Mouse (Mus musculus) cerebellum, adult 9-11 months (tissue): ENCODE data around the gene Tmem101.
"Not testable (repeated sequence)": the region's sequence is repeated elsewhere in the genome, so short reads cannot be mapped to it uniquely, and the experiment has no call there.

ENCODE experiments used
- DNase-seq: peaks from one replicate; pipeline ENCODE4 v3.0.0; 2022

The Tmem101 gene

DNA sequence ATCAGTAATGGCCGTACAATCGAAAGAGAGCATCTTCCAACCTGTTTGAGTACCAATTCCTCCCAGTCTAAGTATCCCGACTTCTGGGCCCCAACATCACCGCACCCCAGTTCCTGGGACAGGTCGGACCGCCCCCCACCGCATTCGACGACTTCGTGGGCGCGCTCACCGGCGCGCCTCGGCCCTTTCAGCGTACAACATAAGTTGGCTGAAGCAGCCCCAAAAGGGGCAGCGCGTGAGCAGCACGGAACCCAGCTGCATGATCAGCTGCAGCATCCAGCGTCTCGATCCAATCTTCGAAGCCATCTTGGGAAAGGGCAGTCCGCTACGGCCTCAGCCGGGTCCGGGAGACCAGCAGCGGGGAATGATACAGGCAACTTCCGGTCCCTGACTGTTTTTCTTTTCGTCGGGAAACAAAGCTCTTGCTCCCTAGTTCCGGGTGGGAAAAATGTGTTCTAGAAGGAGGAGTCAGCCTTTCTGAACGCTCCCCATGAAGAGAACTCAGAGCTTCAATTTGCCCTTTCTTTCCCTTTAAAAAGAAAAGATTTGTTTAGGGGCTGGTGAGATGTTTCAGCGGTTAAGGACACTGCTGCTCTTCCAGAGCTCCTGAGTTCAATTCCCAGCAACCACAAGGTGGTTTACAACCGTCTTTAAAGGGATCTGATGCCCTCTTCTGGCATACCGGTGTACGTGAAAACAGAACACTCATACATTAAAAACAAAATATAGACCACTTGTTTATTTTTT, at the start of gene Tmem101:
Gene Tmem101 (minus strand): TSS at position 366 of the 747 bp plus-strand sequence.
- DNase-seq: peak; percentile 90

- peak; percentile 29 for DNase-seq
These were observed 45.2 kb upstream of the Tmem101 start for GRCm38 (mm10) chr11:102201408-102201821.

DNA sequence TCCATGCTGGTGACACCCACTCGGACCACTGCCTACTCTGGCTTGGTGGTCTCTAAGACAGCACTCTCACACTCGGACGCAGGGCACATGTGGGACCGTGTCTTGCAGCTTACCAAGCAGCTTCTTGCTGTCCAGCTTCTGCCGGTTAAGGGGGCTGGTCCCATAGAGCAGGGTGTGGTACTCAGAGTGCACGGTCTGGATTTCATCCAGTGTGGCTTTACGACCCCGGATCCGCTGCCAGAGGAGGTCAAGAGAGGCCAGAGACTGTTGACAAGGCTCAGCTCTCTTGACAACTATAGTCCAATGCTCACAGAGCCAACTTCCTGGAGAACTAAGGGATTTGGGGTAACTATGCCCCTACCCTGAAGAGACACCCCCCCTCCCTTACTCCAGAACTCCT, 43.7 kb upstream of the Tmem101 start:
- peak; percentile 23 for DNase-seq

GRCm38 (mm10) chr11:102198245-102198644, 42.0 kb upstream of the Tmem101 start:
- no peak for DNase-seq

DNA sequence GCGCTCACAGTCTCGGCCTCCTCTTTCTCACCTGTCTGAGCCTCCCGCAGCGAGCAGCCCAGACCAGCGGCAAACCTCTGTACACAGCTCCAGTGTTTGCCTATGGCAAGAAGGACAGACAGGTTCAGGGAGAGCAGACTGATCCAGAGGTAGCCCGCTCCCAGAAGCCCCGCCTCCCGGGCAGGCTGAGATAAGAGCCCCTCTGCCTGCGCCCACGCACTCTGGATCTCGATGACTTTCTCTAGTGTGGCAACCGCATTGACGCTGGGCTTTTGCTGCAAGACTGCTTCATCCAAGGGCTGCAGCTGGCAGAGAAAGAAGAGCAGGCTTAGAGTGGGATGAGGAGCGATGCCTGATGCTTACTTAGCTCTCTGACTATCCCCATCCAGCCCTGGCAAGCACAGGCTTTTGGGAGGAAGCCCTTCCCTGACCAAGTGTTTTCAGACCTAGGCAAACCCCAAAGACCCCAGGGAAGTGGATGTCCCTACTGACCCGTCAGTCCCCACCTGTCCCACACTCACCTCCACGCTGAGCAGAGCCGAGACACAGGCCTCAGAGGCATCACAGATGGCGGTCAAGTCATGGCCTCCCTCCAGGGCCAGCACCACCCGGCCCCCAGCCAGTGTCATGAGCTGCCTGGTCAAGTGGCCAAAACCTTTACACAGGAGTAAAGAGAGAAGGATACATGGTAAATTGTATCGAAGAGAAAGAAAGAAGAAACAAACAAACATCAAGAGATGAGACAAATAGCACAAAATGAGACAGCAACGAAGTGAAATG, 40.0 kb upstream of the Tmem101 start:
- DNase-seq: peak; percentile 46

DNA sequence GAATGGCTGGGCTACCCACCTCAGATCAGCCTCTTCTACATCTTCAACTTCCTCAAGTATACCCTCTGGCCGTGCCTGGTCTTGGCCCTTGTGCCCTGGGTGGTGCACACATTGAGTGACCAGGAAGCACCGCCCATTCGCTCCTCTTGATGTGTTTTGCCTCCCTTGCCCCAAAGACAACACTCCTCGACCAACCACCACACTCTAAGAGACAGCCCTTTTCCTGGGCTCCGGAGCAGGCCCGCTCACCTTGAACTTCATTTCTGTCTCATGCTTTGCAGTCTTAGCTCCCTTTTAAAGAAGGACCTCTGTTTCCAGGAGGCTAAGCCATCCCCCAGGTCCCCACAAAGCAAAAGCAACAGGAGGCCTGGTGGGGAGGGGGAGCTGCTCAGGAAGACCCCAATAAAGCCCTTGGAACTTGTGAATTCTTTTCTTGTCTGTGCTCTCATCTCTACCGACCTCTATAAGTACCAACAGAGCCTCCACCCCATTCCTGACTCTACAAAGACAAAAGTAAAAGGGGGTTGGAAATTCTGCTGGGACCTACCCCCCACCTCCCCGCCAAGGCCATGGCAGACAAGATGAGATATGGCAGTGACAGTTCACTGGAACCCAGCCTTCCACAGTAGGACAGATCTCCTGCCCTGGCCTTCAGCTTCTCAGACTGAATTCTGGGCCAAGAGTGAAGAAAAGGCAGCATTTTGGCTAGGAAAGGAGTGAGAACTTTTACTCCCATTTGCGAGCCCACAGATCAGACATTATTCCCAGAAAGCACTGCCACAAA, 37.6 kb upstream of the Tmem101 start:
- DNase-seq: no peak

- no peak for DNase-seq
These were observed 34.6 kb upstream of the Tmem101 start for GRCm38 (mm10) chr11:102190848-102191247.

DNA sequence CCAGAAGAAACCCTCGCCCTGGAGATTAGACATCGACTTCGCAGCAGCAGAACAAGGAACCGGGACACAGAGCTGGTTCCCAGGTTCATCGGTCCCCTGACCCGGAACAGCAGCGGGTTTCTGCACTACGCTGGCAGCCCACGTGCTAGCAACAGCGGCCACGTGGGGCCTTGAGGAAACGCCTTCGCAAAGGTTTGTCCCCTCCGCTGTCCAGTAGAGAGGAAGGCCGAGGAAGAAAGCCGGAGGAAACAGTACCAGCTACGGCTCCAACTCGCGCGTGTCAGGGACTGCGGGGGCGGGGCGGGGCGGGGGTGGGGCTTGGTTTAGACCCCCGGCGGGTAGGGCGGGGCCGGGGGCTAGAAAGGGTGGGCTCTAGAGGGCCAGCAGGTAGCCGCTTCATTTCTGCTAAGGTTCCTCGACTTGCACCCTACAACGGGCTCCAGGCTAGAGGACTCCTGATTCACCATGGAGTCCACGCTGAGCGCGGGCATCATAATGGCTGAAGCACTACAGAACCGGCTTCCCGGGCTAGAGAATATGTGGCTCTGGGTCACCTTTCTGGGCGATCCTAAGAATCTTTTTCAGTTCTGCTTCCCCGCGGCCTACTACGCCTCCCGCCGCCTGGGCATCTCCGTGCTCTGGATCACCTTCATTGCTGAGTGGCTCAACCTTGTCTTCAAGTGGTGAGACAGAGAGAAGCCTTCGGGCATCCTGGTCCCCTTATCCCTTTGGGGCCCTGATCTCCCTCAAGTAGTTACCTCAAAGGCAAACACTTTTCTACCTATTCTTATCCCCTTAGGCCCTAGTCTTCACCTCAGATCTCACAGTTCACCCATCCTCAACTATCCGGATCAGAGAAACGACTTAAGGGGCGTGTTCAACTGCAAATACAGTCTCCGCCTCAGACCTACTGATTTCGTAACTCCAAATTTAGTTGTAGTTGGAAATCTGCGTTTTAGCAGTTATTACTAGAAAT, 33.5 kb upstream of the Tmem101 start, which contains the start of gene G6pc3:
Gene G6pc3 (plus strand): TSS at position 160 of the 976 bp plus-strand sequence.
- peak; percentile 91 for DNase-seq

DNA sequence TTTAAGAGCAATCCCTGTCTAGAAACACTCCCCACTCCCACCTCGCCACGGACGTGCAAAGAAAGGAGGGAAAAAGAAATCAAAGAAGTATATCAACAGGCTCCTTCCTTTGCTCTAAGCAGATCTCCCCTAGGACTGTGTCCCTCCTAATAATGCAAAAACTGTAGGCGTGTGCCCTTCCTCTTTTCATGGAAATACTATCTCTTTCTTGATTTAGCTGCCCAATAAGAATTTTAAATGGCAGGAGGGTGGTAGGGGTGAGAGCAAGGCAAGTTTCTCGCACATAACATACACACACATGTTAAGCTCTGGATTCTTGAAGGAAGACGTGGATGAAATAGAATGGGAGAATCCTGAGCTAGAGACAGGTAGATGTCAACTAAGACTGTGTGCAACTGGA, 32.8 kb upstream of the Tmem101 start:
- DNase-seq: peak; percentile 30

DNA sequence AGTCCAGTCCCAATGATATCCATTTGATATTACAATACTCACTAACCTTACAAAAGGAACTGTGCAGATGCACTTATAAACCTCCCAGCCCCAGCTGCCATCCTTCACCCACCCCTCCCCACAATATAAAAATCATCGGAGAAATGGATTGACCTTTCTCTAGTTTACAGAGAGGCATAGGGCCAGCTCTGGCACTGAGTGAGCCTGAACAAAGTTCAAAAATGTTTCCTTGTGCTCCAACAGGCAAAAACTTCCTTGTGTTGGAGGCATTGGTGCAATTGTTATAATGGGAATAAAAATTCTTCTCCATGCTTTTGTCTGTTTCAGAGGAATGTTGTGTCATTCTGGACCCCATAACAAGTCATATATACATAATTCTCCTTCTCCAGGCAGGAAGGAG, 30.0 kb upstream of the Tmem101 start:
- no peak for DNase-seq

DNA sequence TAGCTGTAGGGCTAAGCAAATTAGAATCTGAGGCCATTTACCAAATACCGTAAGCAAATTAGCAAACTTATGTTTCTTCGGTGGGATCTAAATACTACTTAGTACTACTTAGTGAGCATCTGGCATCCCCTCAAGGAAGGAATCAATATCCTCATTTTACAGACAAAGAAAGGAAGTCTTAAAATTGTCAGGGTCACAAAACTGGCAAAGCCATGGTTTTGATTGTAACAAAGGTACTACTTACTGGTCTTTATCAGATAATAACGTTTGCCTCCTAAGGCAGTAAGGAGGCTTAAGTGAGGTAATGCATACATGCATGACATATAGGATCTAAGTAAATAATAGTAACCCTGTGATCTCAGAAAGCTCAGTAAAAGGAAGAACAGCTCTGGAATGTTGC, 29.5 kb upstream of the Tmem101 start:
- DNase-seq: no peak

DNA sequence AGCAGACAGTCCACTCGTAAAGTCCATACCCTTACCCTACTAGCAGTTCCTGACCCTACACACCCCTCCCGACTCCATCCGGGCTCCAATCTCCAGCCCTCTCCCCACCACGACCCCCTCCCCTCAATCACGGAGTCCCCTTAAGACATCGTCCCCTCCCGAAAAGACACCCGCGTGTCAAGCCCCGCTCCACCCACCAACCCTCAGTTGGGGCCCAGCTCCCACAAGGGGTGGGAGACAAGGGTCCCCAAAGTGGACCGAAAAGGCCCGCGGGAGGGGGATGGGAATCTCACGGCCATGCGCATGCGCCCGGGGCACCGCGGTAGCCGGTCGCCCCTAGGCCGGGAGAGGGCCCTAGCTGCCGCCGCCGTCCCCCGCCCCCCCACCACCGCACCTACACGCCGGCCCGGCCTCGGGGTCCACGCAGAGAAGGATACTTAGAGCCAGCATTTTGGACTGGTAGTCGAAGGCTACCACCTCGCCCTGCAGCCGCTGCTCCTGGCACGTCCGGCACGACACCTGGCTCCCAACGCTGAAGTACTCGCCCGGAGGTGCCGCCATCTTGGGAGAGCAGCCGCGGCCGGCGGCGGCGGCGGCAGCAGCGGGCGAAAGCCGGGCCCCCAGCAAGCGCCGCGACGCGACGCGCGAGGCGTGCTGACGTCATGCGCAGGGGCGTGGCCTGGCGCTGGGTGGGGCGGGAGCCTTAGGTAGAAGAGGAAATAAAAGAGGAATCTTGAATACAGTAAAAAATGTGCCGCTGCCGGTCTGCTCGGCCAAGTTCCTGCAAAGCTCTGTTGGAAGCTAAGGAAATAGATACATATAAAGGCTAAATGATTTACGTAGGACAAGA, 28.7 kb upstream of the Tmem101 start, which contains the start of gene Lsm12:
Gene Lsm12 (minus strand): TSS at position 651 of the 850 bp plus-strand sequence.
- DNase-seq: peak; percentile 95

- no peak for DNase-seq
These were observed 28.0 kb upstream of the Tmem101 start for GRCm38 (mm10) chr11:102184253-102184645.

GRCm38 (mm10) chr11:102179836-102180235, 23.6 kb upstream of the Tmem101 start:
- no peak for DNase-seq

DNA sequence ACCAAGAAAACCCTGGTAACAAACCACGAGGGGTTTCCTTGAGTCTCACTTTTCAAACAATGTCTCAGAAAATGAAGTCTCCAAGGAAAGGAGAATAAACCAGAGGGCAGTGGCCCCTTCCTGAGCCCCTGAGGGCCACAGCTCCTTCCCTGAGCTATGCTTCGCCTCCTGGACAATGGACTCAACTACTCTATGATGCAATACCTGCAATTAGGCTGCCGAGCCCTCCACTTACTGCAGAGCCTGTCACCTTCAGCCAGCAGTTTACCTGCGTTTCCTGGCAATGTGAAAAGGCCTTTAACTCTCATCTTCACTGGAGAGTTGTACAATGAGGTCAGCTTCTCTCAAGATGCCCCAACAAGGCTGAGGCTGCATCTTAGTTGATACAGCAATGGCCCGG, 12.5 kb upstream of the Tmem101 start:
- DNase-seq: no peak

- peak; percentile 52 for DNase-seq
These were observed 11.3 kb upstream of the Tmem101 start for GRCm38 (mm10) chr11:102167539-102167938.

- DNase-seq: peak; percentile 79
These were observed 9.9 kb upstream of the Tmem101 start for GRCm38 (mm10) chr11:102165971-102166722.

DNA sequence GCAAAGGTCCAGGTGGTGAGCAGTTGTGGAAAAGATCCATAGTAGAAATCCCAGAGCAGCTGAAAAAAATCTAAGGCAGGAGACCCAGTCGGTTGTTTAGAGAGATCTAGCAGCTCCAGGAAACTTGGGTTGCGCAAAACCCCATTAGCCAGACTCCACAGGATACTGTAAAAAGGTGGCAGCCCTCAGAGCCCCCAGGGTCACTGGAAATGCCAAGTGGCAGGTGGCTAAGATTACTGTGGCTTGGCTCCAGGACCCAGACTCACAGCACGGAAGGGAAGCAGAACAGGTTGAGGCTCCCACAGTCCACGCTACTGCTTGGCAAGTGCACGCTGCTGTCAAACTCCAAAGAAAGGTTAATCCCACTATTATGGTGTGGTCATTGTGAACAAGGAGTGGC, 3.6 kb upstream of the Tmem101 start:
- DNase-seq: peak; percentile 84

- DNase-seq: not testable (repeated sequence)
These were observed 1.8 kb upstream of the Tmem101 start for GRCm38 (mm10) chr11:102158024-102158423.

DNA sequence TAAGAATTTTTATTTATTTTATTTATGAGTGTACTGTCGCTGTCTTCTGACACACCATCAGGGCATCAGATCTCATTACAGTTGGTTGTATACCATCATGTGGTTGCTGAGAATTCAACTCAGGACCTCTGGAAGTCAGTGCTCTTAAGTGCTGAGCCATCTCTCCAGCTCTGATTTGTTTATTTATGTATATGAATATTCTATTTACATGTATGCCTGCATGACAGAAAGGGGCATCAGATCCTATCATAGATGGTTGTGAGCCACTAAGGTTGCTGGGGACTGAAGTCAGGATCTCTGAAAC, 534 bp upstream of the Tmem101 start:
- no peak for DNase-seq
